Mouse (Mus musculus) frontal cortex, postnatal 25 days (tissue): ENCODE measurements around the gene Itga7.
"Not testable (repeated sequence)": the region's sequence is repeated elsewhere in the genome, so short reads cannot be mapped to it uniquely, and the experiment has no call there.

Experiments used
- DNase-seq, 2 experiments: peaks; one replicate each; pipeline ENCODE4 v3.0.0; 2022; ENCODE audit warnings: low spot score in 2 of 2

The Itga7 gene

DNA sequence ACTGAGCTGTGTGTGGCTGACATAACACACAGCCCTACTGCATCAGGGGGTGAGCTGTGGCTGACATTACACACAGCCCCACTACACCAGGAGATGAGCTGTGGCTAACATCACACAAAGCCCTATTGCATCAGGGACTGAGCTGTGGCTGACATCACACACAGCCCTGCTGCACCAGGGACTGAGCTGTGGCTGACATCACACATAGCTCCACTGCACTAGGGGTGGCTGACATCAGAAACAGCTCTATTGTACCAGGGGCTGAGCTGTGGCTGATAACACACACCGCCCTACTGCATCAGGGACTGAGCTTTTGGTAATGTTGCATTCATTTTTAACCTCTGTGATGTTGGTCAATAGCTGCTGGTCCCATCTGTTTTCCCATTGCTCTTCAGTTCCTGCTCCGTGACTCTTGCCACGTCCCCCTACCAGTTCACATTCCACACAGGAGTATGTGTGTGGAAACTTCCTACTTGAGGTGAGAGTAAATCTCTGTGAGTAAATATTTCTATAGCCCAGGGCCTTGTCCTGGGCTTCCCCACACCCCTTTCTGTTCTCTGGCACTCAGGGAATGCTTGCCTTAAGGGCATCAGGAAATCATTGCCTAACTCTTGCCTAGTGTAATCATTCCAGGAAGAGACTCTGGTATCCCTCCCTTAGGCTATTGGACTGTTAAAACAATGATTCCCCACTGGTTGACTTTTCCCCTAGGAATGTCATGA is 47.2 kb downstream of the Itga7 start:
- no peak for DNase-seq

DNA sequence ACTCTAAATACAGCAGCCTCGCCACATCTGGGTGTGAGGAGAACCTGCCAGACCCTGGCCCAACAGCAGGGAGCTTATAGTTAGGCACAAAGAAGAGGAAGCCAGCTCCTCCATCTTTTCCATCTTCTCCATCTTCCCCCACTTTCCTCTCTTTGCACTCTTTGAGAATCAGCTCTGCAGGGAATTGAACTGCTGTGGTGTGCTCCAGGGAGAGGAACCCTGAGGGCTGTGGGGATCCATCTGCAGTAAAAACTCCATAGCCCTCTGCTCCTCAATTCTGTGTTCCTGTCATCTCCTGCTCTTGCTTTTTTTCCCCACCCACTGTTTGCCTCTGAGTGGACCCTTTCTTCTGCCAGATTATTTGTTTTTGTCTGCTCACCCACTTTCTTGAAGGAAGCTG is 55.5 kb downstream of the Itga7 start, which contains the start of gene Olfr9:
Olfr9 (plus strand) TSS at position 301 of the 400 bp plus-strand sequence.
- not testable (repeated sequence) for DNase-seq

DNA sequence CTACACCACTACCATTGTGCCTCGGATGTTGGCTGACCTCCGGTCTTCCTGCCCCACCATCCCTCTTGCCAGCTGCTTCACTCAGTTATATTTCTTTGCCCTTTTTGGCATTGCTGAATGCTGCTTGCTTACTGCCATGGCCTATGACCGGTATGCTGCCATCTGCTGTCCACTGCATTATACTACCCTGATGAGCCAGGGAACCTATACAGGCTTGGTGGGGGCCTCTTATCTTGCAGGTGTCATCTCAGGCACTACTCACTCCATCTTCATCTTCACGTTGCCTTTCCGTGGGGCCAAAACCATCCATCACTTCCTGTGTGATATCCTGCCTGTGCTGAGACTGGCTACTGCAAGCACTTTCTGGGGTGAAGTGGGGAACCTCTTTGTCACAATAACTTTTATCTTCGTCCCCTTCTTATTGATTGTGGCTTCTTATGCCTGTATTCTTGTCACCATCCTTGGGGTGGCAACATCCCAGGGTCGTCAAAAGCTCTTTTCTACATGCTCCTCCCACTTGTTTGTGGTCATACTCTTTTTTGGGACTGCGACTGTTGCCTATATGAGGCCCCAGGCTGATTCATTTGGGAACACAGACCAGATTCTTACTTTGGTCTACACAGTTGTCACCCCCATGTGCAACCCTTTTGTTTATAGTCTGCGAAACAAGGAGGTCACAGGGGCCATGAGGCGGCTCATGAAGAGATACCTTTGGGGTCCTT is 56.7 kb downstream of the Itga7 start:
- DNase-seq, result not testable (repeated sequence)

DNA sequence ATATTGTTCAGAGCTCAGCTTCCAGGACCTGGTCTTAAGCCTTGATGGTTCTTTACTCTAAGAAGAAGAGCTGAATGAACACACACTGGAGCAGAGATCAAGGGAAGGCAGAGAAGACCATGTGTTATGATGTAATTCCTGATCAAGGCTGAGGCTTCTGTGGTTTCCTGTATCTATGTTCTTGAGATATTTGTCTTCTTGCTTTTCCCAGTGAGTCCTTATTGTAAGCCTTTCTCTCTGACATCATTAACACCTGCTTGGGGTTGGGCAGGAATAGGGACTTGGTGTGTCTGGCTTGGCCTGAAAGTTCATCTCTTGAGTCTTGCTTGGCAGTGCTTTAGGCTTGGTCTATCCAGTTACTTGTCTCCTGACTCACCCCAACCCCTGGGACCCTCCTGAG is 57.4 kb downstream of the Itga7 start:
- DNase-seq, result no peak

DNA sequence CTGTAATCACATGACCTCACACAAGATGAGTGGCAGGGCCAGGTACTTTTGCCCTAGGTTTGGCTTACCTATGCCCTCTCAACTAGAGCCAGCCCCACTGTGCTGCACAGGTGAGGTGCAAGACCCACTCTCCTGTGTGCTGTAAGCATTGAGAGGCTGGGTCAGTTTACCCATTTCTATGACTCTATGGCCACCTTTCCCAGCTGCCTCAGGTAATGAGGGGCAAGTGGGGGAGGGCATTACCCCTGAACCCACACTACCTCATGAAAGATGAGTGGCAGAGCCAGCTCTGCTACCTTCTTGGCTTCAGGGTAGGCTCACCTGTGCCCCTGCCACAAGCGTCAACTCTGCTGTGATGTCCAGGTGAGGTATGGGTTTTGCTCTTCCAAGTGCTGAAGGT is 62.2 kb downstream of the Itga7 start:
- DNase-seq, result no peak

DNA sequence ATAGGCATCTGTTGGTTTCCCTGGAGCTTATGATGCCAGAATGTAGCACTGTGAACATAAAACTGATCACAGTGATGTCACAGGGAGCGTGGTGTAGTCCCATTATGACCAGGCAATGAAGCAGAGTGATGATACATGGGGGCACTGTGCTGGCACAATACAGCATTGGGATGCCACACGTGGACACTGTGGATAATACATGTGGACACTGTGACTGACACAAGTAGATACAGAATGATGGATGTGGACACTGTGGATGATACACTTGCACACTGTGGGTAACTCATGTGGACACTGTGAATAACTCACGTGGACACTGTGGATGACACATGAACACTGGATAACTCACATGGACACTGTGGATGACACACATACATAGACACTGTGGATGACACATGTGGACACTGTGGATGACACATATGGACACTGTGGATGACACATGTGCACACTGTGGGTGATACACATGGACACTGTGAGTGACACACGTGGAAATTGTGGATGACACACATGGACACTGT is 63.0 kb downstream of the Itga7 start:
- no peak for DNase-seq

DNA sequence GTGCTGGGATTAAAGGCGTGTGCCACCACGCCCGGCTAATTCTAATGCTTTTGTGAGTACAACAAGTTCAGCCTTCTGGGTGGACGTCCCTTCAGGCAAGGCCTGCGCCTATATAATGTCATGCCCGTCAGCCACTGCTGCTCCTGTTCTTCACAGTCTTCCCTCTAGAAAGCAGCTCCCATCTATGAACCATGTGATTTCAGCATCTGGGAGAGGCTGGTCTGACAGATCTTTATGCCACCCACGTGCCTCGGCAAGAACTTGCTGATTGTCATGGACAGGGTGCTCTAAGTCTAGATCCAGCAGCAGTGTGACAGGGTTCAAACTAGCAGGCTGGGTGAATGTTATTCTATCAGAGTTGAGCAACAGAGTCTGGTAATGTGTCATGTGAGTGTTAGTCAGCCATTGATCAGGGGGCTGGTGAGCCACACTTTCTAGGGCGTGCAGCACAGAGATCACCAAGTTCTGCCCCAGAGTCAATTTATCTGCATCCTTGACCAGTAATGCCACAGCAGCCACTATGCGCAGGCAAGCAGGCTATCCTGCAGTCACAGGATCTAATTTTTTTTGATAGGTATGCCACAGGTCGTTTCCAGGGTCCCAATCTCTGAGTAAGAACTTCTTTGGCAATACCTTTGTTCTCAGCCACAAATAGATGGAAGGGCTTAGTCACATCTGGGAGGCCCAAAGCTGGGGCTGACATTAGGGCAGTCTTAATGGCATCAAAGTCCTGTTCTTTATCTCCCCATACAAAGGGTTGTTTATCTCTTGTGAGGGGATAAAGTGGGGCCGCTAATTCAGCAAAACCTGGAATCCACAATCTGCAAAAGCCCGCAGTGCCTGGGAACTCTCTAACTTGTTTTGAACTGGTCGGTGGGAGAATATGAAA is 70.7 kb downstream of the Itga7 start:
- DNase-seq, result no peak
